In the genomic region with DNA sequence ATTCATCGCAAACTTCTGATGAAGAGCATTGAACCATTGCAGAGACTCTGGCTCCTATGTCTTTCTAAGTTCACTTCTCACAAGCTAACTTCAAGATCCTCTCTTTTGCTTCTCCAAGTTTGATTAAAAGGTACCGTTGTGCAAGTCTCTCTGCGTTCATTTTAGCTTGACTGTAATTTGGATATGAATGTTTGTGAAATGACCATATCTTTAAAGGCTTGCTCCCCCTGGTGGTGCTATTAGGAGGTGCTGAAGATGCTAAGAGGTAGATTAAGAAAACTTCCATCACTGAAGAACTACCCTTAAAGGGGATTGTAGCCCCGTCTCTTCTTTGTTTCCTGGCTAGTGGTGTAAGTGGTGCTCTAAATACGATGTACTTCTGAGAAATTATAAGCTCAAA, we compare ENCODE assay signal across 9 mouse cellular contexts.
DNase-seq lines count a peak whose midpoint lies in the region; ATAC-seq and TF ChIP-seq lines count a peak whose summit lies in the region.
"Had no signal": no experiment of that assay in that cellular context is flagged by ENCODE, and none has a peak within 500 bp of the region (broad histone marks: within the 10 kb centered on the region; RNA-seq: fewer than 3 reads in every experiment).

No protein-coding gene starts in this region.

- no peaks in the 10 kb centered on the region for H3K27me3 ChIP-seq in MEL (ENCODE audit: control insufficient read depth in 1 of 2, insufficient read depth in 2 of 2, low read length in 2 of 2)
- no peaks in the 10 kb centered on the region for H3K27me3 ChIP-seq in embryonic facial prominence, embryonic 11.5 days (ENCODE audit: control insufficient read depth, insufficient read depth, low read length)
- H3K27me3 ChIP-seq: limb, embryonic 15.5 days had no signal

- peak in 2 of 3 experiments; percentile 14 to 37; a peak in 2 of 6 replicates for TF ChIP-seq CTCF in MEL (IDR thresholded peaks at IDR 0.05 in 2 of 3, conservative IDR thresholded peaks at IDR 0.05 in 1 of 3; ENCODE audit: control insufficient read depth in 1 of 3, insufficient read depth in 1 of 3, low read depth in 2 of 3, low read length in 3 of 3, poor library complexity in 1 of 3, severe bottlenecking in 1 of 3)

- no peak overlapping the region for H3K4me3 ChIP-seq in MEL (ENCODE audit: control insufficient read depth in 1 of 2, insufficient read depth in 1 of 2, low read depth in 2 of 2, low read length in 2 of 2)
- H3K4me3 ChIP-seq in embryonic facial prominence, embryonic 11.5 days (ENCODE audit: low read depth, low read length), result no peak overlapping the region
- H3K4me3 ChIP-seq: limb, embryonic 15.5 days had no signal

- H3K27ac ChIP-seq in MEL (ENCODE audit: control insufficient read depth, low read depth, low read length), result no peak overlapping the region
- no peak overlapping the region for H3K27ac ChIP-seq in embryonic facial prominence, embryonic 11.5 days (replicated peaks; ENCODE audit: low read depth, low read length)
- H3K27ac ChIP-seq: limb, embryonic 15.5 days had no signal

- no peaks in the 10 kb centered on the region for H3K9me3 ChIP-seq in MEL (replicated peaks; ENCODE audit: insufficient read depth, low read length)
- H3K9me3 ChIP-seq in embryonic facial prominence, embryonic 11.5 days (replicated peaks; ENCODE audit: control insufficient read depth, low read length), result no peaks in the 10 kb centered on the region
- H3K9me3 ChIP-seq: limb, embryonic 15.5 days had no signal

- H3K36me3 ChIP-seq in MEL (ENCODE audit: control insufficient read depth in 1 of 2, insufficient read depth in 2 of 2, low read length in 2 of 2), result no peaks in the 10 kb centered on the region
- H3K36me3 ChIP-seq in embryonic facial prominence, embryonic 11.5 days (replicated peaks; ENCODE audit: control insufficient read depth, insufficient read depth, low read depth, low read length), result no peaks in the 10 kb centered on the region
- H3K36me3 ChIP-seq: limb, embryonic 15.5 days had no signal

- no peak for TF ChIP-seq POLR2A in MEL (IDR thresholded peaks at IDR 0.05; ENCODE audit: control insufficient read depth in 1 of 2, insufficient read depth in 1 of 2, low read depth in 1 of 2, low read length in 2 of 2, poor library complexity in 1 of 2)

- no peak overlapping the region for H3K4me2 ChIP-seq in embryonic facial prominence, embryonic 11.5 days (ENCODE audit: low read depth, low read length)
- H3K4me2 ChIP-seq: limb, embryonic 15.5 days had no signal

- no peak overlapping the region for H3K9ac ChIP-seq in MEL (ENCODE audit: control insufficient read depth, low read depth, low read length, poor library complexity, severe bottlenecking)
- H3K9ac ChIP-seq in embryonic facial prominence, embryonic 11.5 days (replicated peaks; ENCODE audit: low read length), result no peak overlapping the region
- H3K9ac ChIP-seq: limb, embryonic 15.5 days had no signal

- WGBS in embryonic facial prominence, embryonic 11.5 days, result 78% methylated on average over 5 of the region's 5 CpGs

- TF ChIP-seq EP300 in MEL (IDR thresholded peaks at IDR 0.05; ENCODE audit: low read depth in 1 of 2, low read length in 2 of 2), result no peak

- peak; percentile 13; the same call in 1 of the 2 replicates for TF ChIP-seq RAD21 in MEL (IDR thresholded peaks at IDR 0.05; ENCODE audit: low read depth, low read length)

- no peak for ATAC-seq in embryonic facial prominence, embryonic 11.5 days (replicated peaks; ENCODE audit: insufficient number of reproducible peaks, low FRiP score, low TSS enrichment, low read depth)

- no peaks in the 10 kb centered on the region for H3K79me2 ChIP-seq in MEL (ENCODE audit: control insufficient read depth, insufficient read depth, low read length, poor library complexity)

- H3K4me1 ChIP-seq in MEL (ENCODE audit: control insufficient read depth in 1 of 2, insufficient read depth in 2 of 2, low read length in 2 of 2), result no peaks in the 10 kb centered on the region
- H3K4me1 ChIP-seq in embryonic facial prominence, embryonic 11.5 days (ENCODE audit: control insufficient read depth, insufficient read depth, low read length), result no peaks in the 10 kb centered on the region
- H3K4me1 ChIP-seq: limb, embryonic 15.5 days had no signal

- peak; percentile 15 for DNase-seq in adrenal gland, postnatal 25 days
- no peak for DNase-seq in adrenal gland, postnatal 4 days (ENCODE audit: low spot score in 2 of 2)
- DNase-seq in left cerebral cortex, adult 18-20 months (ENCODE audit: low spot score in 2 of 2), result peak; percentile 16 to 36
- DNase-seq in left cerebral cortex, adult 8-10 months (ENCODE audit: low spot score in 2 of 2), result no peak
- peak; percentile 28 for DNase-seq in MEL (ENCODE audit: low read depth, low spot score)
- DNase-seq in embryonic facial prominence, embryonic 11.5 days (ENCODE audit: low spot score), result peak; percentile 63
- peak; percentile 11 for DNase-seq in right cerebral cortex, postnatal 14 days
- DNase-seq in thymus, postnatal 0 days (ENCODE audit: low spot score), result no peak

TF ChIP-seq in MEL, 35 proteins besides CTCF, POLR2A, EP300 and RAD21:
- no peak for TF ChIP-seq ZNF384 (IDR thresholded peaks at IDR 0.05; ENCODE audit: low read depth, low read length)
- TF ChIP-seq SMC3 (IDR thresholded peaks at IDR 0.05; ENCODE audit: low read depth, low read length), result peak; percentile 54

Comparison
In these comparisons a context has a peak if more than half of its experiments do, and no peak if none do; other contexts are left out.
1. DNase-seq: peak in adrenal gland, postnatal 25 days (single experiment), left cerebral cortex, adult 18-20 months (2 of 2), MEL (single experiment), embryonic facial prominence, embryonic 11.5 days (single experiment) and right cerebral cortex, postnatal 14 days (single experiment); none in adrenal gland, postnatal 4 days (0 of 2), left cerebral cortex, adult 8-10 months (0 of 2) and thymus, postnatal 0 days (single experiment).